Mouse (Mus musculus): ENCODE results near the gene Cerk. TPM values are rescaled to one million over a fixed set of nuclear protein-coding genes. Genes with fewer than 3 reads are reported as not detected.
"Not testable (repeated sequence)": the region's sequence is repeated elsewhere in the genome, so short reads cannot be mapped to it uniquely, and the experiment has no call there.

The Cerk gene
- polyA plus RNA-seq, 1 experiment = 61.7 TPM

- Histone ChIP-seq H3K27me3 (ENCODE audit: control insufficient read depth, insufficient read depth, low read length) (no peaks in the 10 kb centered on the region), H3K36me3 (ENCODE audit: control insufficient read depth, insufficient read depth, low read length) (no peaks in the 10 kb centered on the region), H3K27ac (ENCODE audit: control insufficient read depth, insufficient read depth, low read depth, low read length) (no peak overlapping the region), H3K4me1 (ENCODE audit: control insufficient read depth, insufficient read depth, low read length) (peaks cover 17% of the 10 kb centered on the region), H3K4me3 (ENCODE audit: control insufficient read depth, low read depth, low read length) (no peak overlapping the region)
- TF ChIP-seq POLR2A (IDR thresholded peaks at IDR 0.05; ENCODE audit: control insufficient read depth, low read depth, low read length) = no peak
- TF ChIP-seq CTCF (IDR thresholded peaks at IDR 0.05; ENCODE audit: control insufficient read depth, insufficient read depth, insufficient replicate concordance, low read depth, low read length) = no peak
Observed at GRCm38 (mm10) chr15:86180427-86180826, 5.5 kb downstream of the Cerk start.

GRCm38 (mm10) chr15:86178594-86178993 lies 7.3 kb downstream of the Cerk start:
- TF ChIP-seq CTCF (IDR thresholded peaks at IDR 0.05; ENCODE audit: control insufficient read depth, insufficient read depth, insufficient replicate concordance, low read depth, low read length) (no peak), POLR2A (IDR thresholded peaks at IDR 0.05; ENCODE audit: control insufficient read depth, low read depth, low read length) (no peak)
- peaks cover 11% of the 10 kb centered on the region for H3K4me1 ChIP-seq (ENCODE audit: control insufficient read depth, insufficient read depth, low read length)
- H3K36me3 ChIP-seq (ENCODE audit: control insufficient read depth, insufficient read depth, low read length) = no peaks in the 10 kb centered on the region
- no peaks in the 10 kb centered on the region for H3K27me3 ChIP-seq (ENCODE audit: control insufficient read depth, insufficient read depth, low read length)
- H3K4me3 ChIP-seq (ENCODE audit: control insufficient read depth, low read depth, low read length) = no peak overlapping the region
- no peak overlapping the region; the same call in 1 of the 2 replicates for H3K27ac ChIP-seq (ENCODE audit: control insufficient read depth, insufficient read depth, low read depth, low read length)

GRCm38 (mm10) chr15:86177703-86178251 lies 8.2 kb downstream of the Cerk start:
- not testable (repeated sequence) for H3K27me3 ChIP-seq (ENCODE audit: control insufficient read depth, insufficient read depth, low read length); H3K36me3 ChIP-seq (ENCODE audit: control insufficient read depth, insufficient read depth, low read length); H3K4me3 ChIP-seq (ENCODE audit: control insufficient read depth, low read depth, low read length)
- H3K27ac ChIP-seq (ENCODE audit: control insufficient read depth, insufficient read depth, low read depth, low read length) = peak overlapping the region; percentile 43
- H3K4me1 ChIP-seq (ENCODE audit: control insufficient read depth, insufficient read depth, low read length) = peaks cover 11% of the 10 kb centered on the region

- H3K36me3 ChIP-seq (ENCODE audit: control insufficient read depth, insufficient read depth, low read length) = no peaks in the 10 kb centered on the region
- TF ChIP-seq POLR2A (IDR thresholded peaks at IDR 0.05; ENCODE audit: control insufficient read depth, low read depth, low read length) = no peak
- TF ChIP-seq CTCF (IDR thresholded peaks at IDR 0.05; ENCODE audit: control insufficient read depth, insufficient read depth, insufficient replicate concordance, low read depth, low read length) = no peak
- no peaks in the 10 kb centered on the region for H3K27me3 ChIP-seq (ENCODE audit: control insufficient read depth, insufficient read depth, low read length)
- no peak overlapping the region for H3K4me3 ChIP-seq (ENCODE audit: control insufficient read depth, low read depth, low read length)
- H3K4me1 ChIP-seq (ENCODE audit: control insufficient read depth, insufficient read depth, low read length) = peaks cover 13% of the 10 kb centered on the region
- H3K27ac ChIP-seq (ENCODE audit: control insufficient read depth, insufficient read depth, low read depth, low read length) = peak overlapping the region; percentile 85
Observed at GRCm38 (mm10) chr15:86176771-86177702, 8.9 kb downstream of the Cerk start.

GRCm38 (mm10) chr15:86176166-86176565 lies 9.8 kb downstream of the Cerk start:
- peak overlapping the region; percentile 71 for H3K27ac ChIP-seq (ENCODE audit: control insufficient read depth, insufficient read depth, low read depth, low read length)
- TF ChIP-seq POLR2A (IDR thresholded peaks at IDR 0.05; ENCODE audit: control insufficient read depth, low read depth, low read length) (no peak), CTCF (IDR thresholded peaks at IDR 0.05; ENCODE audit: control insufficient read depth, insufficient read depth, insufficient replicate concordance, low read depth, low read length) (no peak)
- H3K27me3 ChIP-seq (ENCODE audit: control insufficient read depth, insufficient read depth, low read length) = no peaks in the 10 kb centered on the region
- H3K36me3 ChIP-seq (ENCODE audit: control insufficient read depth, insufficient read depth, low read length) = no peaks in the 10 kb centered on the region
- H3K4me3 ChIP-seq (ENCODE audit: control insufficient read depth, low read depth, low read length) = no peak overlapping the region
- peaks cover 13% of the 10 kb centered on the region for H3K4me1 ChIP-seq (ENCODE audit: control insufficient read depth, insufficient read depth, low read length)

GRCm38 (mm10) chr15:86175253-86176050 lies 10.5 kb downstream of the Cerk start:
- Histone ChIP-seq H3K4me3 (ENCODE audit: control insufficient read depth, low read depth, low read length) (no peak overlapping the region), H3K36me3 (ENCODE audit: control insufficient read depth, insufficient read depth, low read length) (no peaks in the 10 kb centered on the region), H3K4me1 (ENCODE audit: control insufficient read depth, insufficient read depth, low read length) (peaks cover 13% of the 10 kb centered on the region), H3K27me3 (ENCODE audit: control insufficient read depth, insufficient read depth, low read length) (no peaks in the 10 kb centered on the region), H3K27ac (ENCODE audit: control insufficient read depth, insufficient read depth, low read depth, low read length) (no peak overlapping the region; the same call in 1 of the 2 replicates)
- TF ChIP-seq CTCF (IDR thresholded peaks at IDR 0.05; ENCODE audit: control insufficient read depth, insufficient read depth, insufficient replicate concordance, low read depth, low read length) = no peak
- no peak for TF ChIP-seq POLR2A (IDR thresholded peaks at IDR 0.05; ENCODE audit: control insufficient read depth, low read depth, low read length)
